Mouse (Mus musculus) gastrocnemius, postnatal 36 days (tissue): ENCODE measurements around the gene Cyp26c1. TPM values are rescaled to one million over a fixed set of nuclear protein-coding genes. Genes with fewer than 3 reads are reported as not detected.

ENCODE experiments used
- DNase-seq, 2 experiments: peaks; one replicate each; pipeline ENCODE4 v3.0.0; 2022
- intact Hi-C: fragments of 180-260 bp; cut with DNase I; formaldehyde crosslinking; loops from one replicate; pipeline ENCODE4 v1.15.1; 2025
- long read RNA-seq, 2 experiments: library from polyadenylated mRNA; stranded (forward); transcript quantifications; one replicate each; pipeline ENCODE4 v2.0.0; 2021
- total RNA-seq, 2 experiments: library from RNA; stranded (reverse); gene quantifications; 2 replicates each; pipeline ENCODE4 v1.2.3; 2021

The Cyp26c1 gene
- total RNA-seq: not detected
- long read RNA-seq, experiment 1: 0 reads
- long read RNA-seq, experiment 2: 0 reads

GRCm38 (mm10) chr19:37685281-37685680 lies at the start of gene Cyp26c1:
Cyp26c1 (plus strand) TSS chr19:37685581.
- intact Hi-C loops: no loop called here

GRCm38 (mm10) chr19:37647994-37648393 lies 37.4 kb upstream of the Cyp26c1 start:
- intact Hi-C loops: no loop called here

More at GRCm38 (mm10) chr19:37685281-37685680, at the start of gene Cyp26c1:
- DNase-seq: no peak

GRCm38 (mm10) chr19:37650526-37650925 lies 34.9 kb upstream of the Cyp26c1 start:
- intact Hi-C loops: no loop called here
- DNase-seq: no peak

More at GRCm38 (mm10) chr19:37647994-37648393, 37.4 kb upstream of the Cyp26c1 start:
- no peak for DNase-seq

- DNase-seq: no peak
- intact Hi-C loops: no loop called here
These were observed 31.4 kb upstream of the Cyp26c1 start for GRCm38 (mm10) chr19:37654012-37654411.

- intact Hi-C loops: no loop called here
- DNase-seq: no peak
These were observed 28.9 kb upstream of the Cyp26c1 start for GRCm38 (mm10) chr19:37656441-37656840.

- intact Hi-C loops: no loop called here
- no peak for DNase-seq
These were observed 20.1 kb upstream of the Cyp26c1 start for GRCm38 (mm10) chr19:37665256-37665655.

GRCm38 (mm10) chr19:37667855-37668594 lies 17.4 kb upstream of the Cyp26c1 start:
- intact Hi-C loops: no loop called here
- no peak for DNase-seq

DNA sequence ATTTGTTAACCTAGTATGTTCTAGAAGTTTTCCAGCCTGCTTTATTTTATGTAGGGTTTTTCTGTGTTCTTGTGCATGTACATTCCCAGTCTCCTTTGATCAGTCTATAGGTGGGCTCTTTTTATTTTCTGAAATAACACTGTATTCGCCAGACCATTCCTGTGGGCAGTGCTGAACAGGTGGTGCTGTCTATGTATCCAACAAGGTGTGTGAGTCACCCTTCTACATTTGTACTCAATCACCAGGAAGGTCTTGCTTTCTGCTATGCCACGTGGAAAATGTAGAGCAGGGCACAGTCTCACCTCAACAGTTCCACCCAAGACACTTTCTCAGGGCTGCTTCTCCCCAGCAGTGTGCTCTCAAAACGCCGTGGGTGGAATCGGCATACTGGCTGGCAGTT lies 16.7 kb upstream of the Cyp26c1 start:
- intact Hi-C loops: no loop called here

GRCm38 (mm10) chr19:37669486-37669885 lies 15.9 kb upstream of the Cyp26c1 start:
- intact Hi-C loops: no loop called here
- no peak for DNase-seq

More for the DNA sequence above, 16.7 kb upstream of the Cyp26c1 start:
- no peak for DNase-seq

DNA sequence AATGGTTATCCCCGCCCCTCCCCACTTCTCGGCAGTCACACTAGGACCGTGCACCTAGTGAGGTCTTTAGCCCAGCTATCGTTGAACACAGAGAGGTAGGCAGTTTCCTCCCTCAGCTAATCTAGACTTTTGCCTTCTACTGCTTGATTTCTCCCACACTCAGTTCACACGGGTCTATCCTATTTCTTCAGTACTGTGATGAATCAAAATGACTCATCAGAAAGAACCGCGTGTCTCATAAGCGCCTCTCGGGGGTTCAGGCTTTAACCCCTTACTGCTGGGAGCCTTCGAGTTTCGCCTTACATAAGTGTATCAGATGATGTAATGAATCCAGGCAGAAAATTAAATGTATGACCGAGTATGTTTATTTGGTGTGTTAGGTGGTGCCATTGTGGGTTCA lies 12.0 kb upstream of the Cyp26c1 start:
- no peak for DNase-seq
- intact Hi-C loops: no loop called here

DNA sequence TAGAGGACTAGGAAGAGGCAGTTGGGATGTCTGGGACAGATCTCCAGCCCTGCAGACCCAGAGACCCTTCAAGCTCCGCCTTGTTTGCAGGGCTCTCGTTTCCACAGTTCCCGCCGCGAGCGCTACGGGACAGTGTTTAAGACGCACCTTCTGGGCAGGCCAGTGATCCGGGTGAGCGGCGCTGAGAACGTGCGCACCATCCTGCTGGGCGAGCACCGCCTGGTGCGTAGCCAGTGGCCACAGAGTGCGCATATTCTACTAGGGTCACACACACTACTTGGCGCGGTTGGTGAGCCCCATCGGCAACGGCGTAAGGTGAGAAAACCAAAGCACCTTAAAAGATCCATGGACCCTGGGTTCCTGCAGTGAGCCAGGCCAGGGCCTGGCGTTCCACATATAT lies 966 bp downstream of the Cyp26c1 start:
- no peak for DNase-seq
- intact Hi-C loops: no loop called here

DNA sequence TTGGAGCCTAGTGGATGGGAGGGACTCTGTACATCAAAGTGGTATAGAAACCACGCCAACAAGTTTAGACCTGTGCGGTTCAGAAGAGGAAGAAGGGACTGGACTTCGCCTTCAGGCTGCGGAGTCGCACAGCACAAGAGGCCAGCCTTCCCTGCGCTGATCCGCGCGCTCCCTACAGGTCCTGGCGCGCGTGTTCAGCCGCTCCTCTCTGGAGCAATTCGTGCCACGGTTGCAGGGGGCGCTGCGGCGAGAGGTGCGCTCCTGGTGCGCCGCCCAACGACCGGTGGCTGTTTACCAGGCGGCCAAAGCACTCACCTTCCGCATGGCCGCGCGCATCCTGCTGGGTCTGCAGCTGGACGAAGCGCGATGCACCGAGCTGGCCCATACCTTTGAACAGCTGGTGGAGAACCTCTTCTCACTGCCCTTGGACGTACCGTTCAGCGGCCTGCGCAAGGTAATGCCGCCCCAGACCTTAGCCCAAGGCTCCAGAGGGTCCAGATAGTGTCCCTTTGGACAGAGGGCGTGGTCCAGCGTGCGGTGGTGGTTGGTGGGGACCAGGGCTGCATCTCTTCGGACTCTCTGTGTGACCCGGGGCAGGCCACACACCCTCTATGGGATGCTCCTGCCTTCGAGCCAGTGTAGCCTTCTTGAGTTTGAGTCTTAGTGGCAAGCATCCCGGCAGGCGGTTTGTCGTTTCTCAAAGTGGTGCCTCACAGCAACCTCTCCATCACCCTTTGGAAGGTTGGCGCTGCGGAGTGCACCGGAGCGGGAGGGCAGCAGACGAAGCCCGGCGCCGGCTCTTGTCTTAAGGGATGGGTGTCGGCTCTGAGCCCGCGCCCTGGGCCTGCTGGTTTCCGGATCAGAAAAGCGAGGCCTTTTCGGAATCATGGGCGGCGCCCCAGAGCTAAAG lies 1.8 kb downstream of the Cyp26c1 start:
- DNase-seq: no peak
- intact Hi-C loops: no loop called here

- DNase-seq: no peak
- intact Hi-C loops: no loop called here
These were observed 4.1 kb downstream of the Cyp26c1 start for GRCm38 (mm10) chr19:37689478-37689877.

- intact Hi-C loops: no loop called here
- no peak for DNase-seq
These were observed 5.3 kb downstream of the Cyp26c1 start for GRCm38 (mm10) chr19:37690716-37691115.

DNA sequence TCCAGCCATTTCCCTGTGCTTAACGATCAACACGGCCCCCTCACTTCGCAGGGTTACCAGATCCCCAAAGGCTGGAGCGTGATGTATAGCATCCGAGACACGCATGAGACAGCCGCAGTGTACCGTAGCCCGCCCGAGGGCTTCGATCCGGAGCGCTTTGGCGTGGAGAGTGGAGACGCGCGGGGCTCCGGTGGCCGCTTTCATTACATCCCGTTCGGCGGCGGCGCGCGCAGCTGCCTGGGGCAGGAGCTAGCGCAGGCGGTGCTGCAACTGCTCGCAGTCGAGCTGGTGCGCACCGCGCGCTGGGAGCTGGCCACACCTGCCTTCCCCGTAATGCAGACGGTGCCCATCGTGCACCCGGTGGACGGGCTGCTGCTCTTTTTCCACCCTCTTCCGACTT lies 7.5 kb downstream of the Cyp26c1 start:
- no peak for DNase-seq
- intact Hi-C loops: no loop called here

- intact Hi-C loops: no loop called here
These were observed 9.8 kb downstream of the Cyp26c1 start for GRCm38 (mm10) chr19:37695146-37695545.

GRCm38 (mm10) chr19:37695762-37696602 lies 10.6 kb downstream of the Cyp26c1 start:
- no peak for DNase-seq
- intact Hi-C loops: no loop called here

More at GRCm38 (mm10) chr19:37695146-37695545, 9.8 kb downstream of the Cyp26c1 start:
- no peak for DNase-seq

GRCm38 (mm10) chr19:37696603-37697334 lies 11.4 kb downstream of the Cyp26c1 start:
- intact Hi-C loops: no loop called here
- no peak for DNase-seq

- intact Hi-C loops: no loop called here
These were observed 11.9 kb downstream of the Cyp26c1 start for GRCm38 (mm10) chr19:37697335-37697636.

More at GRCm38 (mm10) chr19:37697335-37697636, 11.9 kb downstream of the Cyp26c1 start:
- no peak for DNase-seq
